In the genomic region with DNA sequence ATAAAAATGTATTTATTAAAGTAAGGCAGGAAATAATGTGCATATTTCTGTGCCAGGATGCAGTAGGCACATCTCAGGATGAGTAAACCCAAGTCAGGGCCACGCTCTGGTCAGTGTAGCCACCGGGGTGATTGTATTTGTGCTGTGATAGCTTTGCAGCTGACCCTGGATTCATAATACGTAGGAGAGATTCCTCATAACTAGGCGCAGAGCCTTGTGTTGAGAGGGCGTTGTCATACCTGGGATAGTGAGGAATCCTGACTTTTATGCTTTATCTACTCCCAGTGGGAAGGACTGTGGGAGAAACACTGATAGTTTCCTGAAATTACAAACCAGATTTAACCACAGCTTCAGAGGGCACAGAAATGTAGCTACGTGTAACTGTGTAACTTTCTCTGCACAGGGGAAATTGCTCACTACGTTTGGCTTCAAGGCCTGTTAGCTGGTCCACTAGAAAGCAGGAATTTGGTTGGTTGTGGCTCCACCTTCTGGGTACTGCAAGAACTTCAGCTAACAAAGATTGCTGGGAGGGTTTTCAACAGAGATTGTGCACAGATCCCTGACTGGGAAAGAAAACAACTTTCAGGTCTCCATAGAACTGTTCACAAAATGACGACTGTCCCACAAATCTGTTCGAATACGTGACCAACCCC, we compare ENCODE assay signal across 8 mouse cellular contexts.
DNase-seq lines count a peak whose midpoint lies in the region; ATAC-seq and TF ChIP-seq lines count a peak whose summit lies in the region.

No protein-coding gene starts in this region.

- H3K79me3 ChIP-seq in C2C12 (ENCODE audit: low read depth), result no peaks in the 10 kb centered on the region

- H3K9ac ChIP-seq in kidney, embryonic 16.5 days (replicated peaks; ENCODE audit: low read length), result no peak overlapping the region
- no peak overlapping the region for H3K9ac ChIP-seq in limb, embryonic 14.5 days (ENCODE audit: low read depth, low read length, severe bottlenecking)
- H3K9ac ChIP-seq in neural tube, embryonic 11.5 days (ENCODE audit: low read length), result no peak overlapping the region

- no peak overlapping the region for H3ac ChIP-seq in C2C12 (ENCODE audit: control insufficient read depth, insufficient read length, low read depth)

- no peak overlapping the region for H3K4me2 ChIP-seq in kidney, embryonic 16.5 days (replicated peaks; ENCODE audit: low read depth, low read length)
- no peak overlapping the region for H3K4me2 ChIP-seq in limb, embryonic 14.5 days (replicated peaks; ENCODE audit: low read depth, low read length, severe bottlenecking)
- no peak overlapping the region for H3K4me2 ChIP-seq in neural tube, embryonic 11.5 days (ENCODE audit: low read depth)

- no peaks in the 10 kb centered on the region for H3K9me3 ChIP-seq in kidney, embryonic 16.5 days (ENCODE audit: low read length)
- no peaks in the 10 kb centered on the region for H3K9me3 ChIP-seq in limb, embryonic 14.5 days (ENCODE audit: control insufficient read depth, low read length)
- no peaks in the 10 kb centered on the region for H3K9me3 ChIP-seq in neural tube, embryonic 11.5 days (ENCODE audit: control insufficient read depth, low read length)

- peak; percentile 43 for TF ChIP-seq CTCF in C2C12 (IDR thresholded peaks at IDR 0.05; ENCODE audit: control insufficient read depth, insufficient read depth, insufficient read length)

- no peaks in the 10 kb centered on the region for H3K36me3 ChIP-seq in C2C12 (ENCODE audit: control insufficient read depth, insufficient read depth)
- no peaks in the 10 kb centered on the region for H3K36me3 ChIP-seq in kidney, embryonic 16.5 days (ENCODE audit: insufficient read depth, low read length)
- H3K36me3 ChIP-seq in limb, embryonic 14.5 days (ENCODE audit: control insufficient read depth, insufficient read depth, low read length), result no peaks in the 10 kb centered on the region
- no peaks in the 10 kb centered on the region for H3K36me3 ChIP-seq in neural tube, embryonic 11.5 days (ENCODE audit: control insufficient read depth, insufficient read depth, low read length)

- no peaks in the 10 kb centered on the region for H3K4me1 ChIP-seq in kidney, embryonic 16.5 days (ENCODE audit: insufficient read depth, low read length)
- H3K4me1 ChIP-seq in limb, embryonic 14.5 days (ENCODE audit: control insufficient read depth, insufficient read depth, low read length), result no peaks in the 10 kb centered on the region
- H3K4me1 ChIP-seq in neural tube, embryonic 11.5 days (ENCODE audit: control insufficient read depth, insufficient read depth, low read length), result no peaks in the 10 kb centered on the region

- peak; percentile 63; the same call in 1 of the 2 replicates for ATAC-seq in kidney, embryonic 16.5 days (ENCODE audit: low FRiP score, low TSS enrichment)
- ATAC-seq in limb, embryonic 14.5 days (ENCODE audit: low FRiP score, low read depth), result peak; percentile 44; the same call in 1 of the 2 replicates
- ATAC-seq in neural tube, embryonic 11.5 days (ENCODE audit: insufficient read depth, low FRiP score, low TSS enrichment), result peak; percentile 69

- H3K4me3 ChIP-seq in C2C12 (ENCODE audit: insufficient read depth, poor library complexity, severe bottlenecking), result no peak overlapping the region
- H3K4me3 ChIP-seq in kidney, embryonic 16.5 days (ENCODE audit: low read length), result no peak overlapping the region
- no peak overlapping the region for H3K4me3 ChIP-seq in limb, embryonic 14.5 days (replicated peaks; ENCODE audit: low read length)
- H3K4me3 ChIP-seq in neural tube, embryonic 11.5 days (ENCODE audit: low read depth, low read length), result no peak overlapping the region

- H3K27ac ChIP-seq in kidney, embryonic 16.5 days (ENCODE audit: low read length), result no peak overlapping the region
- no peak overlapping the region for H3K27ac ChIP-seq in limb, embryonic 14.5 days (replicated peaks; ENCODE audit: low read depth, low read length)
- no peak overlapping the region for H3K27ac ChIP-seq in neural tube, embryonic 11.5 days (ENCODE audit: low read depth, low read length)

- WGBS in kidney, embryonic 16.5 days, result 50% methylated on average over 10 of the region's 10 CpGs
- 55% methylated on average over 10 of the region's 10 CpGs for WGBS in limb, embryonic 14.5 days
- WGBS in neural tube, embryonic 11.5 days, result 54% methylated on average over 10 of the region's 10 CpGs

- DNase-seq in adrenal gland, adult 8-10 months, result peak; percentile 24
- DNase-seq in embryo, embryonic 11.5 days (ENCODE audit: low read depth, low spot score), result peak; percentile 65
- peak; percentile 6 to 36 for DNase-seq in heart, adult 9 months (ENCODE audit: low spot score in 2 of 2)
- peak; percentile 81 for DNase-seq in limb, embryonic 14.5 days (ENCODE audit: low spot score)
- peak; percentile 78 for DNase-seq in neural tube, embryonic 11.5 days (ENCODE audit: low spot score)
- DNase-seq in urinary bladder, postnatal 36 days (ENCODE audit: low spot score in 2 of 2), result peak; percentile 22 to 45

- no peaks in the 10 kb centered on the region for H3K79me2 ChIP-seq in C2C12 (ENCODE audit: control insufficient read depth, insufficient read depth)

- no peak for TF ChIP-seq POLR2A in limb, embryonic 14.5 days (IDR thresholded peaks at IDR 0.05; ENCODE audit: borderline replicate concordance, extremely low read depth, insufficient read depth, insufficient read length)

- H3K27me3 ChIP-seq in C2C12 (ENCODE audit: control insufficient read depth, insufficient read depth, insufficient read length), result no peaks in the 10 kb centered on the region
- no peaks in the 10 kb centered on the region for H3K27me3 ChIP-seq in kidney, embryonic 16.5 days (ENCODE audit: insufficient read depth, low read length)
- H3K27me3 ChIP-seq in limb, embryonic 14.5 days (ENCODE audit: control insufficient read depth, insufficient read depth, low read length), result no peaks in the 10 kb centered on the region
- H3K27me3 ChIP-seq in neural tube, embryonic 11.5 days (ENCODE audit: control insufficient read depth, insufficient read depth, low read length), result no peaks in the 10 kb centered on the region

TF ChIP-seq in C2C12, 6 proteins besides CTCF, POLR2A, EP300 and RAD21:
- TF ChIP-seq MAX (IDR thresholded peaks at IDR 0.05) (no peak), FOSL1 (IDR thresholded peaks at IDR 0.05; ENCODE audit: insufficient read depth, low read length, poor library complexity, severe bottlenecking) (no peak), MYOD1 (IDR thresholded peaks at IDR 0.05; ENCODE audit: control insufficient read depth, insufficient read length, low read depth) (no peak), USF1 (IDR thresholded peaks at IDR 0.05; ENCODE audit: low read depth) (no peak), MYOG (IDR thresholded peaks at IDR 0.05; ENCODE audit: control insufficient read depth, extremely low read depth, insufficient read length) (no peak), CEBPB (IDR thresholded peaks at IDR 0.05; ENCODE audit: low read depth) (no peak)
TF ChIP-seq in C2C12: peak in this region for 0.

Comparison
In these comparisons a context has a peak if more than half of its experiments do, and no peak if none do; other contexts are left out.
1. DNase-seq: peak in every context shown above with its lines; median percentile 81 in limb, embryonic 14.5 days; 78 in neural tube, embryonic 11.5 days; 65 in embryo, embryonic 11.5 days; 34 in urinary bladder, postnatal 36 days; 24 in adrenal gland, adult 8-10 months; 21 in heart, adult 9 months.